Mouse (Mus musculus): ENCODE results near the gene H2al3. TPM values are rescaled to one million over a fixed set of nuclear protein-coding genes. Genes with fewer than 3 reads are reported as not detected.

Gene H2al3
- not detected for total RNA-seq (2022)

DNA sequence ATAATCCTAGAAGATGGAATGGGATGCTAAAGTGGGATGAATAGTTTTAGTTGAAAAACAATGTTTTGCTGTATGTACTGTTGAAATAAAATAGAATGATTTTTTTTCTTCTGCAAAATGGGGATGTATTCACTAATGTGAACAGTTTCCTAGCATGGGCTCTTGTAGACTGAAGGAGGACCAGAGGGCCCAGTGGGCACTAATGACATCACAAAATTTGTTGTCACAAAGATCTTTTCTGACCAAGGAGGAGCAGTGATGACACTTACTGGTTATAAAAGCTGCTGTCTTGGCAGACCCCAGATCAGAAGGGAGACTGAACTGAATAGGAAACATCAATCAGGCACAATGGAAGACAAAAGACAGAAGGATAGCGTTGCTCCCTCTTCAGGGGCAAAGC lies at the start of gene H2al3:
H2al3 (plus strand) TSS at position 301 of the 400 bp plus-strand sequence.
- no peak for DNase-seq (ENCODE audit: low spot score)

DNA sequence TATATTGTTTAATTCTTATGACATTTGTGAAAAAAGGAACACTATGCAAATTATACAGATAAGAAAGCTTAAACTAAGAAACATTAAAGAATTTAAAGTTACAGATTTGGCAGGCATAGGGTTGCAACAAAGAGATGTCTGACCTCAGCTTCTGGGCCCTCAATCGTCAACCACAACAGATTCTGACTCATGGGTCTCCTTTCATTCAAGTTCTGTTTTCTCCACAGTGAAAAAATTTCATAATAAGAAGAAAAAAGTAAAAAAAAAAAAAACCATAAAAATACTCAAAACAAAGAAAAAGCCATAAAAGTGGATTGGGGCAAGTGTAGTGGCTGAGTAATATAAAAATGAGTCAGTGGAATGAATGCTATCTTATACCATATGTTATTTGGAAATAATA lies 39.4 kb upstream of the H2al3 start:
- no peak for DNase-seq (ENCODE audit: low spot score)

GRCm38 (mm10) chrX:9812469-9812868 lies 37.0 kb upstream of the H2al3 start:
- DNase-seq (ENCODE audit: low spot score) = no peak

DNA sequence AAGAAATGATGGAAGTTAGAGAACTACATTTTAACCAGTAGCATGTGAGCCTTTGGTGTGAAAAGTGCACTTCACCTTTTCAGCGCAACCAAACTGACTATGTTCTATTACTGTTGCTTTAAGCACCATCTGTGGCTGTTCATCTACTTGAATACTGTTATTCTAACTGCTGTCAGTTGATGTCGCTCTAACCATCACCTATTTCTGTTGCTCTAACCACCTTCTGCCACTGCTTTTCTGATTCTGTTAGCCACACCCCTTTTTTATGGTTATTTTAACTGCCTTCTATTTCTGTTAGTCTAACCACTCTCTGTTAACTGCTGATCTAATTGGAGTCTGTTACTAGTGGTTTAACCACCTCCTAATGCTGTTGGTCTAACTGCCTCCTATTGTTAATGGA lies 14.7 kb upstream of the H2al3 start:
- DNase-seq (ENCODE audit: low spot score) = no peak

GRCm38 (mm10) chrX:9846628-9847027 lies 2.9 kb upstream of the H2al3 start, which contains the start of gene Hypm:
Gene Hypm, plus strand, starts transcription at chrX:9846928.
- no peak for DNase-seq (ENCODE audit: low spot score)

- no peak for DNase-seq (ENCODE audit: low spot score)
These were observed 12.4 kb downstream of the H2al3 start for GRCm38 (mm10) chrX:9861859-9862258.

GRCm38 (mm10) chrX:9875519-9875918 lies 26.0 kb downstream of the H2al3 start:
- DNase-seq (ENCODE audit: low spot score) = no peak

- no peak for DNase-seq (ENCODE audit: low spot score)
These were observed 35.8 kb downstream of the H2al3 start, which contains the start of gene Sytl5 for GRCm38 (mm10) chrX:9885322-9885721. Gene Sytl5, plus strand, starts transcription at chrX:9885622.

Other genes with a start within 250 kb of the H2al3 start
- gene Dynlt3, start 186.7 kb upstream of the H2al3 start, total RNA-seq (2022) = 10 to 100 TPM; 47.8 to 70.5 (median 59.9) TPM
- not detected for gene Hypm, start 2.8 kb upstream of the H2al3 start, total RNA-seq (2022)
- under 1 TPM in 3 of 4 experiments, not detected in 1; 0.12 to 0.30 (median 0.19) TPM for gene Sytl5, start 35.9 kb downstream of the H2al3 start, total RNA-seq (2022)

All from heart, adult 8-10 months (tissue).